Mouse (Mus musculus) cerebellum, postnatal 4 days (tissue): ENCODE measurements around the gene Apbb2.
A peak's percentile ranks its signal among the peaks of the same experiment; 100 is the strongest.

Experiments used
- DNase-seq, 2 experiments: peaks; one replicate each; pipeline ENCODE4 v3.0.0; 2022; ENCODE audit warnings: low spot score in 2 of 2, mixed read lengths in 1 of 2

The Apbb2 gene

DNA sequence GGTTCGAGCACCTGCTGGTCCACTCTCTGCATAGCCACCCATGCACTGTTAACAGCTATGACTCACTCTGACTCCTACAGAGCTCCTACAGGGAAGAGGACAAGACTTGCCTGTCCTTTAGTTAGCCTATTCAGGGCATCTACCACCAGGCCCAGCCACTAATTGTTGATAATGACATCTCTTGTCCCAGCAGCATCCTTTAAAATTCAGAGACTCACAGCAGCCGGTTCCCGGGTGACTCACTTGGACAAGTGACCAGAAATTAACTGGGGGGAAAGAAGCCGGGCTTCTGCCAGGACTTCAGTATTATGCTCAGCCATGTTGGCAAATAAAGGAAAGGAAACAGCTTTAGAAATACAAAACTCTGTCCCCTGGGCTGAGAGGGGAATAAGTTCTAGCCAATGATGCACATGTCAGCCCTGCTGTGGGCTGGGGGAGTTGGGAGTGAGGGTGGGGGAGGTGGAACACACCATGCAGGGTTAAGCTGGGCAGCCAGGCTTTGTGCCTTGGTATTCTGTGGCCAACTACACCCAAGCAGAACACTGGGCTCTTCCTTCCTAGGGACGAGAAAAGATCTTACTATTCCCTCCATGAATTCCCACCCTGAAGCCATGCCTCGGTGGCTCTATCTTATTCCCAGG lies 233.7 kb downstream of the Apbb2 start:
- peak in 1 of 2 experiments; percentile 25 for DNase-seq

DNA sequence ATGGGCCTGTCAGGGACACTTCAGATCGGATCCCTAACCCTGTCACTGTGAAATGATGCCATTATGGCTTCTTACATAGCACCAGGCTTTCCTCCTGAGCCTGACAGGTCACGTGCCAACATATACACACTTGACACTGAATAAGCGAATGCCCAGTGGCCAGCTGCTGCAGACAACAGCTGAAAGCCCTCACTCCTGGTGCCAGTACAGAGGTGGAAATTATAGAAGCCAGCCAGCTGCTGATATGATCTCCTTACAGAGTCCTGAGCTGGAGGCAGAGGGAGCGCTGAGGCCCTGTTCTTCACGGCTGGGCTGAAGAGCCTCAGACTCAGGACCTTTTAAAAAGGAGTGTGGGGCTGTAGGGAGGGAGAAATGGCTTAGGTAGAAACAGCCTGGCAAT lies 234.5 kb downstream of the Apbb2 start:
- no peak for DNase-seq

DNA sequence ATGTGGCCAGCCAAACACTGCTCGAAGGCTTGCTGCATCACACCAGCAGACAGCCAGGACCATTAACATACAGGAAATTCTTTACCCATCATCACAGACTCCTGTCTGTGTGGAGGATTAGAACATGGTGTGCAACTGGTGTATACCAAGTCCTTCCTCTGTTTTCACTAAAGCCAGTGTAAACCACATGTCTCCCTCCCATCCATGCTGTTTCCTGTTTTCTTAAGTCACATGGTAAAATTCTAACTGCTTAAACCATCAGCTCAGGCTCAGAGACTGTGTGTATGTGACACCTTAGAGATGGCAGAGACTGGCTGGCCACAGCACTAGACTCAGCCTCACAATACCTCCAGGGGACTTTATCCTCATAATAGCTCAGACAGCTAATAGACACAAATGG lies 236.5 kb downstream of the Apbb2 start:
- DNase-seq: no peak

GRCm38 (mm10) chr5:66378968-66379367 lies 239.6 kb downstream of the Apbb2 start:
- DNase-seq: no peak

GRCm38 (mm10) chr5:66376589-66377270 lies 241.9 kb downstream of the Apbb2 start:
- no peak for DNase-seq

- DNase-seq: no peak
Observed at GRCm38 (mm10) chr5:66374413-66374812, 244.2 kb downstream of the Apbb2 start.

DNA sequence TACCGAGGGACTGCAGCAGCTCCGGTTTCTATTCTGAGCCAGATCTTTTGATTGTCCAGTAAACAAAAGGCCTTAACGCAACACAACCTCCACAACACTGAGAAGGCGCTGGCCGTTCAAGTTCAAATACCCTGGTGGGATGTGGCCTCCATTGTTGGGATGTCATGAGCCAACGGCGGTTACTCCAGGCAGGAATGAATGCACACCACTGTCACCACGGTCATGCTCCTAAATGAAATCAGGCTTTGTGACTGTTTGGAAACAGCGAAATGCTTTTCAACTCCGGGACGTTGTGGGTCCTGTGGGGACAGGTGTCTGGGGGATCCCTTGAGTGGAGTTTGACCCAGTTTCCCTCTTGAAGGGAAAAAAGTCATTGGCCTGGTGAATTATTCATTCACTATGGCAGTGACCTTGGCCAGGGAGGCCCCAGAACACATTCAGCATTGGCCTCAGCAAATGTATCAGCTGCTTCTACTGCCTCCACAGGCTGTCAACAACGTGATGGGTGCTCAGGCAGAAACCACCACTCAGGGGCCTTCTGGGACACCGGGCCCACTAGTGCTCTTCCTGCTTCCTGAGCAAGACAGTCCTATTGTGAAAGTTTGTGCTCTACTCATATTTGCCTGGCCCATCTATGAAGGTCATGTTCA lies 244.9 kb downstream of the Apbb2 start:
- no peak for DNase-seq

DNA sequence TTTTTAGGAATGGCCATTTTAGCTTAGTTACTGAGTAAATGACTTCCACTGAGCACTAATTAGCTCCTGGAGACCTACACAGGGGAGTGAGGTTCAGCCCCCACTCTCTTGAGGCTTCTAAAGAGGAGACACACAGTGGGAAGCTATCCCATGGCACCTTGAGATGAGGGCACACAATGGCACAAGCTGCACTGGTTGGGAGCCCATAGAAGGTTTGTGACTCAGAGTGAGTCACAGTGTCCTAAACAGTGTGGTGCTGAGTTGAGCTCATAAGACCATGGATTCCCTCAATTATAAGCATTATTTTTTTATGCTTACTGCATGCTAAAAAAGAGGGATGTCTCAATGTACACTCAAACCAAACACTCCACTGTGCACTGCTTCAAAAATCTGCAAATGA lies 247.5 kb downstream of the Apbb2 start:
- DNase-seq: no peak

DNA sequence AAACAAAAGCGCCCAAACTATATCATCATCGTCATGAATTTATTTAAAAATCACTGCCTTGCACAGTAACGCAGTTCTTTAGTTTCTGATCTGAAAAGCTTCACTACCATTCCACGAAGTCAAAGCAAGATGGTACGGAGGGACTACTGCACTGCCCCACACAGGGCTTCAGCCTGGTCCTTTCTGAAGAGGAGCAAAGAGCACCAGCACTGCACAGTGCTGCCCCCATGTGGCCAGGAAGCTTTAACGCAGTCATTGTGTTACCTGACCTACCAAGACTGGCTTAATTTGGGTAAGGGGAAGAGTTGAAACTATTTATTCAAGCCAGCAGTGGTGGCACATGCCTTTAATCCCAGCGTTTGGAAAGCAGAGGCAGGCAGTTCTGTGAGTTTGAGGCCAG lies 249.6 kb downstream of the Apbb2 start:
- peak; percentile 35 to 65 for DNase-seq

DNA sequence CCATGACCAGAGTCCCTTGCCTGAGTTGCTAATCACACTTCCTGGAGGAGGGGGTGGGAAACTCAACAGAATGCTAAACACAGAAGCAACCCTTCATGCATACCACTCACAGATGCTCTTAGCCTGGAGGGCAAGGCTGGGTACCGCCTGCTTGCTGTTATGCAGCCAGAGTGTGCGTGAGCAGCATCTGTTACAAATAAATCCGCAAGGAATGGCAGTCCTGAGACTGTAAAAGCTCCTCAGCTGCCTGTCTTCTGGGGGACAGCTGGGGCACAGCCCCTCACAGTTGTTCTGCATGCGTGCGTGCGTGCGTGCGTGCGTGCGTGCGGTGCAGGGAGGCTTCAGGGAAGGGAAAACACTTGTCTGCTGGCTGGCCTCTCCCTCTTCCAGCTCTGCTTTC lies 250.9 kb downstream of the Apbb2 start:
- no peak for DNase-seq

DNA sequence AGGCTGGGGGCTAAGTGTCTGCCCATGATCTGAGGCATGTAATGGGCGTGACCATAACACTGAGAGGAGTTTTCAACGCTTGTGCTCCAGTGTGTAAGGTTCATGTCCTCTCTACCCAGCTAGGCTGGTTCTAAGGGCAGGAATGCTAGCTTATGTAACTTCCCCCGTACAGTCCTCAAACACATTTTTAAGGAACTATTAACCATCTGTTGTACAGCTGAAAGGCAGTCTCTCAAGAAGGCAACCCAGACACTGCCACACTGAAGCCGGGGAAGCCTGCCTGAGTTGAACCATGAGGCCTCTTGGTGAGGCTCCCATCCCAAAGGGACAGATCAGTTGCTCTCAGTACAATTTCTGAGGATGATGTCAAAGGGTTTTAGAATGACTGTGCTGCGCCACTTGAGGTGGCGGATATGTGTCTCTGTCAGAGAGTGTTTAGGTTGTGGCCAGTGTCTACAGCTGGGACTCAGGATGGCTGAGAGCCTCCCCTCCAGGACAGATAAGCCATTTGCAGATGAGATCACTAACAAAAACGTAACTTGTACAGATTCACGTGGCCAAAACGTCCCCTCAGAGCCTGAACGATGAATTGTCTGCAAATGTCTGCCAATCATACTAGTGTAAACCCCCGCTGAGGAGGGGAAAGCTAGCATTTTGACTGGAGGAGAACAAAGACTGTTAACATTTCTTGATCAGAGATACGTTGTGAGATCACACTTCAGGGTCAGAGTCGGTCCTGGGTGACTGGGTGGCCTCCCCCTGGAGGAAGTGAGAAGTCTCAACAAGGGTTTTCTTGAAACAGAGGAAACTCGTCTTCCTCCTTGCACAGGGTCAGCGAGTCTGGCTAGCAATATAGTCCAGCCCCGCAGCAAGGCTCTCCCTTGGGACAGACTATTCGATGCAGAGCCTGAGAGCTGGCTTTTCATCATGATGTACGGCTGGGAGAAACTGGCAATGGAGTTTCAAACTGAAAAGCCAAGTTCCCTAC lies 255.0 kb downstream of the Apbb2 start:
- no peak for DNase-seq

- no peak for DNase-seq
Observed at GRCm38 (mm10) chr5:66360739-66361138, 257.8 kb downstream of the Apbb2 start.

- DNase-seq: no peak
Observed at GRCm38 (mm10) chr5:66359742-66360423, 258.7 kb downstream of the Apbb2 start.

GRCm38 (mm10) chr5:66355147-66355546 lies 263.4 kb downstream of the Apbb2 start:
- DNase-seq: no peak

- no peak for DNase-seq
Observed at GRCm38 (mm10) chr5:66353876-66354275, 264.7 kb downstream of the Apbb2 start.

DNA sequence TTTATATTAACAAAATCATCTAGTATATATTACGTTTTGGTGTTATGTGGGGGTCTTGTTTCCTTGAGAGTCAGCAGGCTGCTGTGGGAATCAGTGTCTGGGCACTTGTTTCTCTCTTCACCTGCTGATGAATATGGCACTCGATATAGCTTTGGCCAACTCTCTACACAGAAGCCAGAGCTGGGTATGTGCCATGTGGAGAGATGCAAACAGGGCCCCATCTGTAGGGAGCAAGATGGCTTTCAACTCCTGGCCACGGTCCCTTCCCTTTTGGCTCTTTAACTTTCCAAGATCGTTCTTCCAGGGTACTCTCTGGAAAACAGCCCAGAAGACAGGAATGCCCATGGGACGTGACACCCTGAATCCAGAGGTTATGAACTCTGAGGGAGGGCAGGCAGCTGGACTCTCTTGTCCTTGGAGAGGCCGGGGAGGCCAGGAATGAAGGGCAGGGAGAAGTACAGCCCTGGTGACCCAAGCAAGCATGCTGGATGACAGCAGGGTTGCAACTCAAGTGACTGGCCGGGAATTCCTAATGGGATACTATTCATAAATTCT lies 266.7 kb downstream of the Apbb2 start:
- DNase-seq: no peak

GRCm38 (mm10) chr5:66351064-66351463 lies 267.5 kb downstream of the Apbb2 start:
- DNase-seq: no peak

- no peak for DNase-seq
Observed at GRCm38 (mm10) chr5:66350611-66351010, 268.0 kb downstream of the Apbb2 start.

- DNase-seq: no peak
Observed at GRCm38 (mm10) chr5:66348421-66348820, 270.2 kb downstream of the Apbb2 start.

DNA sequence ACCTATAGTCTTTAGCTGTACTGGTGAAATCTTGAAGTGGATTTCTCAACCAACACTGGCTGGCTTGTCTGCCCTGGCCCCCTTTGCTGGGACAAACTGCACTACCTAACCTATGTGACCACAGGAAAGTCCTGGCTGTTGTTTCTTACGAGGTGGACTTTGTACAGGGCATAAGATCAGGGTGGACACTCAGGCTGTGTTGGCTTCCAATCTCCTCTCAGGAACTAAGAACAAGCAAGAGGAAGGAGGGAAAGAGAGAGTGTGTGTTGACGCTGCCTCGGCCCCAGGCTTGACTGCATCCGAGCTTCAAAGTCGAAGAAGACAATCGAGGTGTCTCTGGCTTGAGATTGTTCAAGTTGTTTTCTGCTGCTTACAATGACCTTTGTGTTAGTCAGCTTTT lies 271.8 kb downstream of the Apbb2 start:
- no peak for DNase-seq

- no peak for DNase-seq
Observed at GRCm38 (mm10) chr5:66345140-66345539, 273.4 kb downstream of the Apbb2 start.
